Mouse (Mus musculus): ENCODE measurements around the gene Ccdc58.
"Not testable (repeated sequence)": the region's sequence is repeated elsewhere in the genome, so short reads cannot be mapped to it uniquely, and the experiment has no call there.

The Ccdc58 gene

GRCm38 (mm10) chr16:36074772-36075171 lies 3.3 kb downstream of the Ccdc58 start:
- no peak for DNase-seq (ENCODE audit: low spot score in 2 of 2)

GRCm38 (mm10) chr16:36079916-36080315 lies 8.4 kb downstream of the Ccdc58 start:
- DNase-seq (ENCODE audit: low spot score in 2 of 2) = no peak

GRCm38 (mm10) chr16:36087846-36088245 lies 16.4 kb downstream of the Ccdc58 start:
- DNase-seq (ENCODE audit: low spot score in 2 of 2) = no peak

GRCm38 (mm10) chr16:36089065-36089464 lies 17.6 kb downstream of the Ccdc58 start:
- no peak for DNase-seq (ENCODE audit: low spot score in 2 of 2)

- DNase-seq (ENCODE audit: low spot score in 2 of 2) = no peak
Observed at GRCm38 (mm10) chr16:36089850-36090616, 18.5 kb downstream of the Ccdc58 start.

- DNase-seq (ENCODE audit: low spot score in 2 of 2) = no peak
Observed at GRCm38 (mm10) chr16:36090785-36091509, 19.5 kb downstream of the Ccdc58 start.

GRCm38 (mm10) chr16:36094079-36094478 lies 22.6 kb downstream of the Ccdc58 start:
- no peak for DNase-seq (ENCODE audit: low spot score in 2 of 2)

GRCm38 (mm10) chr16:36097813-36098499 lies 26.5 kb downstream of the Ccdc58 start:
- DNase-seq (ENCODE audit: low spot score in 2 of 2) = not testable (repeated sequence)

GRCm38 (mm10) chr16:36101526-36101925 lies 30.0 kb downstream of the Ccdc58 start:
- DNase-seq (ENCODE audit: low spot score in 2 of 2) = no peak

- DNase-seq (ENCODE audit: low spot score in 2 of 2) = no peak
Observed at GRCm38 (mm10) chr16:36102211-36102610, 30.7 kb downstream of the Ccdc58 start.

- not testable (repeated sequence) for DNase-seq (ENCODE audit: low spot score in 2 of 2)
Observed at GRCm38 (mm10) chr16:36111486-36111885, 40.0 kb downstream of the Ccdc58 start.

- DNase-seq (ENCODE audit: low spot score in 2 of 2) = not testable (repeated sequence)
Observed at GRCm38 (mm10) chr16:36115751-36116150, 44.3 kb downstream of the Ccdc58 start.

- no peak for DNase-seq (ENCODE audit: low spot score in 2 of 2)
Observed at GRCm38 (mm10) chr16:36128092-36128491, 56.6 kb downstream of the Ccdc58 start.

GRCm38 (mm10) chr16:36131141-36131540 lies 59.7 kb downstream of the Ccdc58 start, which contains the start of gene Csta1:
Csta1 (minus strand) TSS chr16:36131241.
- DNase-seq (ENCODE audit: low spot score in 2 of 2) = no peak

- DNase-seq (ENCODE audit: low spot score in 2 of 2) = no peak
Observed at GRCm38 (mm10) chr16:36138201-36138600, 66.7 kb downstream of the Ccdc58 start.

All from thymus, postnatal 10 days (tissue).